Mouse (Mus musculus) urinary bladder, postnatal 4 days (tissue): ENCODE results near the gene Lad1.

Experiments used
- DNase-seq, 2 experiments: peaks; one replicate each; pipeline ENCODE4 v3.0.0; 2021 to 2022; ENCODE audit warnings: low spot score in 2 of 2

Lad1 gene

DNA sequence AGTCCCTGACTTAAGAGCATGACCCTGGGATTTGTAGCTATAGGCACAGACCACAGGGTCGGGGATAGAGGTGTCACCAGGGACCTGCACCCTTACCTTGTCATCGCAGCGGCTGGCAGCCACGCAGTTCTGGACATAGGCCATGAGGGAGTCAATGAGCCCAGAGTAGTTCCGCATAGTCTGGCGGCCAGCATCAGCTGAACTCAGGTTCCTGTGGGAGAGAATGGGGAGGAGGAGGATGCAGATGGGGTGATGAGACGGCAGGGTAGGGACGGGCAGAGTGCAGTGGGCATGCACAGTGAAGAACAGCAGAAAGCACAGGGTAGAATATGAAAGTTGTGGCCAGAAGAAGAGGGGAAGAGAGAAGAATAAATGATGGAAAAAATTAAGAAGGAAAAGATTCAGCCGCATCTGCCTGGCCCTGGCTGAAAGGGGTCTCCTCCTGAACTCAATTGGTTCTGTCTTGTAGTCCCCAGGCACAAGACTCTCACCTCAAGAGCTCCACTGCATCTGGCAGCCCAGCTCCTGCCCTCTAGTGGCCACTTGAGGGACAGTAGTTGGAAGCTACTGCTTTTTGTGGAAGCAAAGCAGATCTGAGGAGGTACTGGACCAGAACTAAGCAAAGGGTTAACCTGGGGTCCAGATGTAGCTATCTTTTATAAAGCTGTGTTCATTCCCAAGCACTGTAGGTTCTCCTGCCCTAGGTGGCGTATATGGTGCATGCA is 64.1 kb downstream of the Lad1 start:
- DNase-seq: peak in 1 of 2 experiments; percentile 66
